Mouse (Mus musculus): Measurements from ENCODE around the gene Mpv17l2. TPM values are rescaled to one million over a fixed set of nuclear protein-coding genes. Genes with fewer than 3 reads are reported as not detected.

Mpv17l2 gene
- polyA plus RNA-seq, 1 experiment from 2014 or later = 47.4 TPM

DNA sequence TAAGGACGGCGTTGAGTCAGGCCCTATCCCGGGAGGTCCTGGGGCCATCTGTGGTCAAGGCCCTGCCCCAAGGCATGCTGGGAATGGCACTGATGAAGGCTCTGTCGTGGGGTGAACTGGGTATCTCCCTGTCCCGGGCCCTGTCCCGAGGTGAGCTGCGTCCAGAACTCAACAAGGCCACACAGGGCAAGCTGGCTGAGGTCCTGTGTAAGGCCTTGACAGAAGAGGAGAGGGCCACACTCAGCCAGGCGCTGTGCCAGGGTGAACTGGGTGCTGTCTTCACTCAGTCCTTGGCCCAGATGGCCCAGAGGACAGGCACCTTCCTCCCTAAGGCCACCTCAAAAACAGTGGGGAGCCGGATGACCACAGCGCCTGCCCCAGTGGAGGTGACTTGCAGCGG is 49.7 kb downstream of the Mpv17l2 start:
- no peak overlapping the region for H3K4me2 ChIP-seq (ENCODE audit: low read length)
- 81% methylated on average over 11 of the region's 11 CpGs for WGBS
- no peak for ATAC-seq (ENCODE audit: insufficient number of reproducible peaks, insufficient read depth, low FRiP score, low read depth)

DNA sequence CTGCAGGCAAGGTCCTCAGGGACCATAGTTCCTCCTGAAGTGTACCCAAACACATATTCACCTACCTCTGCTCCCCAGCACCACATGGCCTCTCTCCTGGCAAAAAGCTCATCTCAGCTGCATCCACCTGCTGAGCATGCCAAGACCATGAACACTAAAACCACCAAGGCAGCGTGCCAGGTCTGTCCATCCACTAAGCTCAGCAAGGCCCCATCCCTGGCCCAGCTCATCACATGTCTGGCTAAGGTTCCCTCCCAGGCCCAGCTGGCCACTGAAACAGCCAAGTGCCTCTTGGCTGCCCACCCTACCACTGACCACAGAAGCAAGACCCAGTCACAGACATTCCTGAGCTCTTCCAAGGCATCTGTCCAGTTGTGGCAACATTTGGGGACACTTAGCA is 50.5 kb downstream of the Mpv17l2 start:
- no peaks in the 10 kb centered on the region for H3K36me3 ChIP-seq (ENCODE audit: control insufficient read depth, insufficient read depth, low read length)
- ATAC-seq (ENCODE audit: insufficient number of reproducible peaks, insufficient read depth, low FRiP score, low read depth) = no peak
- WGBS = 86% methylated on average over 1 of the region's 1 CpGs

More for the DNA sequence above, 49.7 kb downstream of the Mpv17l2 start:
- Histone ChIP-seq H3K27me3 (ENCODE audit: control insufficient read depth, insufficient read depth, low read length) (no peaks in the 10 kb centered on the region; the same call in 1 of the 2 replicates), H3K9ac (ENCODE audit: low read length) (no peak overlapping the region), H3K9me3 (ENCODE audit: control insufficient read depth, low read length) (no peaks in the 10 kb centered on the region), H3K4me3 (ENCODE audit: control insufficient read depth in 1 of 2, insufficient read depth in 1 of 2, low read depth in 1 of 2, low read length in 2 of 2) (no peak overlapping the region), H3K36me3 (ENCODE audit: control insufficient read depth, insufficient read depth, low read length) (no peaks in the 10 kb centered on the region), H3K27ac (replicated peaks in 1 of 2; ENCODE audit: control insufficient read depth in 1 of 2, insufficient read depth in 1 of 2, low read depth in 2 of 2, low read length in 2 of 2) (no peak overlapping the region), H3K4me1 (ENCODE audit: control insufficient read depth in 2 of 2, insufficient read depth in 2 of 2, low read length in 2 of 2) (no peaks in the 10 kb centered on the region)

DNA sequence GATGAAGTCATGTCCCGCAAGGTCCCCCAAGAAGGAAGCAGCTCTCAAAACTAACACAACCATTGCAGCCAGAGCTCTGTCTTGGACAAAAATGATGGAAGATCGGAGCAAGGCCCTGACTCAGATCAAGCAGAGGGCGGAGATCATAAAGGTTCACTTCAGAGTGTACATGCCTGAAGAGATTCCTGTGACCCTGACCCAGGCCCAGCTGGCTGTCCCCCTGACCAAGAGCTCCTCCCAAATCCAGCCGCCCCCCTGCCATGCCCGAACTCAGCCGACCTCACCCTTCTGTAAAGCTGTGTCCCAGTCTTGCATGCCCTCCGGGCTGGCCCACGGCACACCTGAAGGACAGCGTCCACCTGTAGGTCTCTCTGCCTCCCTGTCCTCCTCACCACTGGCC is 51.0 kb downstream of the Mpv17l2 start:
- no peak overlapping the region for H3K27ac ChIP-seq (replicated peaks in 1 of 2; ENCODE audit: control insufficient read depth in 1 of 2, insufficient read depth in 1 of 2, low read depth in 2 of 2, low read length in 2 of 2)
- H3K36me3 ChIP-seq (ENCODE audit: control insufficient read depth, insufficient read depth, low read length) = no peaks in the 10 kb centered on the region
- WGBS = 82% methylated on average over 9 of the region's 9 CpGs
- no peak for ATAC-seq (ENCODE audit: insufficient number of reproducible peaks, insufficient read depth, low FRiP score, low read depth)
- no peak overlapping the region for H3K4me3 ChIP-seq (ENCODE audit: control insufficient read depth in 1 of 2, insufficient read depth in 1 of 2, low read depth in 1 of 2, low read length in 2 of 2)
- H3K9me3 ChIP-seq (ENCODE audit: control insufficient read depth, low read length) = no peaks in the 10 kb centered on the region
- H3K4me2 ChIP-seq (ENCODE audit: low read length) = no peak overlapping the region
- no peaks in the 10 kb centered on the region; the same call in 1 of the 2 replicates for H3K27me3 ChIP-seq (ENCODE audit: control insufficient read depth, insufficient read depth, low read length)
- no peaks in the 10 kb centered on the region for H3K4me1 ChIP-seq (ENCODE audit: control insufficient read depth in 2 of 2, insufficient read depth in 2 of 2, low read length in 2 of 2)
- no peak overlapping the region for H3K9ac ChIP-seq (ENCODE audit: low read length)

More for the DNA sequence above, 50.5 kb downstream of the Mpv17l2 start:
- Histone ChIP-seq H3K4me3 (ENCODE audit: control insufficient read depth in 1 of 2, insufficient read depth in 1 of 2, low read depth in 1 of 2, low read length in 2 of 2) (no peak overlapping the region), H3K4me2 (ENCODE audit: low read length) (no peak overlapping the region), H3K4me1 (ENCODE audit: control insufficient read depth in 2 of 2, insufficient read depth in 2 of 2, low read length in 2 of 2) (no peaks in the 10 kb centered on the region), H3K27ac (replicated peaks in 1 of 2; ENCODE audit: control insufficient read depth in 1 of 2, insufficient read depth in 1 of 2, low read depth in 2 of 2, low read length in 2 of 2) (no peak overlapping the region), H3K27me3 (ENCODE audit: control insufficient read depth, insufficient read depth, low read length) (no peaks in the 10 kb centered on the region; the same call in 1 of the 2 replicates), H3K9ac (ENCODE audit: low read length) (no peak overlapping the region), H3K9me3 (ENCODE audit: control insufficient read depth, low read length) (no peaks in the 10 kb centered on the region)

Small RNA genes lying within 50 kb of the gene (microRNA-seq; reads per million reads assigned to microRNA genes)
- 1.1 reads per million for gene Mir7240

Other genes with a start within 250 kb of the Mpv17l2 start
- 189 and 209 TPM in 2 replicates for gene Fkbp8, start 233.2 kb downstream of the Mpv17l2 start, polyA plus RNA-seq (2014; fragmentation: Nextera tagmentation; extraction: Ambion mirVana)
- 79.3 and 85.7 TPM in 2 replicates for gene Kxd1, start 233.0 kb downstream of the Mpv17l2 start, polyA plus RNA-seq (2014; fragmentation: Nextera tagmentation; extraction: Ambion mirVana)
- 13.0 and 13.2 TPM in 2 replicates for gene Ell, start 221.5 kb downstream of the Mpv17l2 start, polyA plus RNA-seq (2014; fragmentation: Nextera tagmentation; extraction: Ambion mirVana)
- gene Isyna1, start 166.6 kb downstream of the Mpv17l2 start, polyA plus RNA-seq (2014; fragmentation: Nextera tagmentation; extraction: Ambion mirVana) = 59.5 and 69.8 TPM in 2 replicates
- gene Ssbp4, start 152.1 kb downstream of the Mpv17l2 start, polyA plus RNA-seq (2014; fragmentation: Nextera tagmentation; extraction: Ambion mirVana) = 83.7 and 85.8 TPM in 2 replicates
- 1.3 and 3.2 TPM in 2 replicates for gene Lrrc25, start 144.8 kb downstream of the Mpv17l2 start, polyA plus RNA-seq (2014; fragmentation: Nextera tagmentation; extraction: Ambion mirVana)
- gene Gdf15, start 128.5 kb downstream of the Mpv17l2 start, polyA plus RNA-seq (2014; fragmentation: Nextera tagmentation; extraction: Ambion mirVana) = 1.1 TPM in 2 replicates
- gene Pgpep1, start 100.6 kb downstream of the Mpv17l2 start, polyA plus RNA-seq (2014; fragmentation: Nextera tagmentation; extraction: Ambion mirVana) = 39.7 and 46.6 TPM in 2 replicates
- gene Lsm4, start 87.7 kb downstream of the Mpv17l2 start, polyA plus RNA-seq (2014; fragmentation: Nextera tagmentation; extraction: Ambion mirVana) = 316 and 334 TPM in 2 replicates
- gene Jund, start 62.0 kb downstream of the Mpv17l2 start, polyA plus RNA-seq (2014; fragmentation: Nextera tagmentation; extraction: Ambion mirVana) = 122 and 137 TPM in 2 replicates
- not detected in 2 replicates for gene Iqcn, start 57.5 kb downstream of the Mpv17l2 start, polyA plus RNA-seq (2014; fragmentation: Nextera tagmentation; extraction: Ambion mirVana)
- not detected in 2 replicates for gene Gm3336, start 42.4 kb downstream of the Mpv17l2 start, polyA plus RNA-seq (2014; fragmentation: Nextera tagmentation; extraction: Ambion mirVana)
- gene Pde4c, start 37.2 kb downstream of the Mpv17l2 start, polyA plus RNA-seq (2014; fragmentation: Nextera tagmentation; extraction: Ambion mirVana) = 0.08 and 0.23 TPM in 2 replicates
- 24.1 and 25.7 TPM in 2 replicates for gene Rab3a, start 6.3 kb downstream of the Mpv17l2 start, polyA plus RNA-seq (2014; fragmentation: Nextera tagmentation; extraction: Ambion mirVana)
- 23.1 and 26.7 TPM in 2 replicates for gene Pik3r2, start 15.8 kb upstream of the Mpv17l2 start, polyA plus RNA-seq (2014; fragmentation: Nextera tagmentation; extraction: Ambion mirVana)
- gene Mast3, start 44.1 kb upstream of the Mpv17l2 start, polyA plus RNA-seq (2014; fragmentation: Nextera tagmentation; extraction: Ambion mirVana) = 6.7 and 9.4 TPM in 2 replicates
- 0.09 TPM in 1 of 2 replicates, not detected in the other for gene Il12rb1, start 47.5 kb upstream of the Mpv17l2 start, polyA plus RNA-seq (2014; fragmentation: Nextera tagmentation; extraction: Ambion mirVana)
- gene Arrdc2, start 78.8 kb upstream of the Mpv17l2 start, polyA plus RNA-seq (2014; fragmentation: Nextera tagmentation; extraction: Ambion mirVana) = 2.5 and 2.8 TPM in 2 replicates
- 1.8 and 2.2 TPM in 2 replicates for gene Kcnn1, start 102.3 kb upstream of the Mpv17l2 start, polyA plus RNA-seq (2014; fragmentation: Nextera tagmentation; extraction: Ambion mirVana)
- gene Ccdc124, start 113.0 kb upstream of the Mpv17l2 start, polyA plus RNA-seq (2014; fragmentation: Nextera tagmentation; extraction: Ambion mirVana) = 78.5 and 78.7 TPM in 2 replicates
- gene Slc5a5, start 131.8 kb upstream of the Mpv17l2 start, polyA plus RNA-seq (2014; fragmentation: Nextera tagmentation; extraction: Ambion mirVana) = not detected in 2 replicates
- 3,308 and 3,796 TPM in 2 replicates for gene Rpl18a, start 136.5 kb upstream of the Mpv17l2 start, polyA plus RNA-seq (2014; fragmentation: Nextera tagmentation; extraction: Ambion mirVana)
- 24.8 and 29.9 TPM in 2 replicates for gene Map1s, start 145.0 kb upstream of the Mpv17l2 start, polyA plus RNA-seq (2014; fragmentation: Nextera tagmentation; extraction: Ambion mirVana)

All from heart, embryonic 14.5 days (tissue).